Mouse (Mus musculus) G1E (cell line): ENCODE results near the gene Fermt2. TPM values are rescaled to one million over a fixed set of nuclear protein-coding genes. Genes with fewer than 3 reads are reported as not detected.
A peak's percentile ranks its signal among the peaks of the same experiment; 100 is the strongest.

ENCODE experiments used
- ATAC-seq: 2 replicates; pipeline ENCODE4 v1.8.0; 2016; ENCODE audit warnings: mild to moderate bottlenecking; ENCODE audit not compliant: insufficient number of reproducible peaks, poor library complexity, low FRiP score, severe bottlenecking; ENCODE audit errors: extremely low read depth
- DNase-seq: peaks from one replicate; pipeline ENCODE4 v3.0.0; 2012; ENCODE audit warnings: low spot score
- H3K27me3 ChIP-seq: 2 replicates; pipeline ENCODE4 v1.6.1; 2012; ENCODE audit warnings: mild to moderate bottlenecking, low read length, inconsistent platforms; ENCODE audit not compliant: insufficient read depth
- H3K36me3 ChIP-seq: replicated peaks from 2 replicates; pipeline ENCODE3; 2012; ENCODE audit warnings: mild to moderate bottlenecking, inconsistent platforms
- H3K4me1 ChIP-seq: 2 replicates; pipeline ENCODE4 v1.6.1; 2012; ENCODE audit warnings: low read depth, low read length, inconsistent platforms, mixed read lengths; ENCODE audit not compliant: insufficient read depth
- H3K4me3 ChIP-seq: 2 replicates; pipeline ENCODE4 v1.5.1; 2012; ENCODE audit warnings: low read depth, mild to moderate bottlenecking, inconsistent platforms, low read length, moderate library complexity, mixed read lengths
- H3K9me3 ChIP-seq: replicated peaks from 2 replicates; pipeline ENCODE4 v1.6.1; 2012; ENCODE audit warnings: inconsistent platforms
- CTCF ChIP-seq: IDR thresholded peaks from 2 replicates; pipeline ENCODE4 v1.5.1; 2012; ENCODE audit warnings: low read depth, low read length, inconsistent platforms, mixed read lengths
- GATA1 ChIP-seq: IDR thresholded peaks from 2 replicates; pipeline ENCODE4 v1.6.1; 2012; ENCODE audit warnings: borderline replicate concordance, low read length, inconsistent platforms, mixed read lengths
- GATA2 ChIP-seq: IDR thresholded peaks from 2 replicates; pipeline ENCODE4 v1.6.1; 2012; ENCODE audit warnings: low read depth, low read length, inconsistent platforms, borderline replicate concordance
- POLR2AphosphoS5 ChIP-seq: IDR thresholded peaks from 2 replicates; pipeline ENCODE4 v1.6.1; 2012; ENCODE audit warnings: low read depth, low read length, inconsistent platforms; ENCODE audit not compliant: insufficient replicate concordance
- TAL1 ChIP-seq: conservative IDR thresholded peaks from 2 replicates; pipeline ENCODE4 v1.6.1; 2012; ENCODE audit warnings: low read depth, low read length, inconsistent platforms, mixed read lengths
- polyA plus RNA-seq: library from polyadenylated mRNA; stranded (reverse); fragments of >175 nt; gene quantifications from 2 replicates; pipeline ENCODE4 v1.2.3, GENCODE M21; 2012
- total RNA-seq, 2 experiments: library from RNA; stranded (forward) in 1 of 2; stranded (reverse) in 1 of 2; fragments of 200-1000 nt in 1 of 2; fragments of >200 nt in 1 of 2; fragmentation: Nextera tagmentation in 1 of 2; gene quantifications; 2 replicates each; pipeline ENCODE4 v1.2.3; 2014 to 2017

Gene Fermt2
- total and polyA plus RNA-seq, 3 experiments: 0.60 TPM; not detected in 2

- no peak for ATAC-seq
- DNase-seq: no peak
- Histone ChIP-seq H3K27me3 (0 out of 2 replicates have a peak, but pooled peaks cover 2% of the 10 kb centered on the region), H3K4me3 (no peak overlapping the region), H3K4me1 (peaks cover 52% of the 10 kb centered on the region), H3K9me3 (no peaks in the 10 kb centered on the region), H3K36me3 (no peaks in the 10 kb centered on the region)
- TF ChIP-seq GATA1 (no peak), CTCF (no peak), POLR2AphosphoS5 (no peak), GATA2 (no peak), TAL1 (no peak)
Measured at GRCm38 (mm10) chr14:45439387-45439786, 90.5 kb downstream of the Fermt2 start.

- no peak for DNase-seq
- no peaks in the 10 kb centered on the region for H3K9me3 ChIP-seq
- TF ChIP-seq CTCF (no peak), GATA1 (no peak), POLR2AphosphoS5 (no peak), GATA2 (no peak), TAL1 (no peak)
- ATAC-seq: no peak
- H3K36me3 ChIP-seq: no peaks in the 10 kb centered on the region
- no peak overlapping the region for H3K4me3 ChIP-seq
- H3K27me3 ChIP-seq: 0 out of 2 replicates have a peak, but pooled peaks cover 2% of the 10 kb centered on the region
- peaks cover 47% of the 10 kb centered on the region for H3K4me1 ChIP-seq
Measured at GRCm38 (mm10) chr14:45438931-45439275, 91.0 kb downstream of the Fermt2 start.

GRCm38 (mm10) chr14:45438250-45438930 lies 91.5 kb downstream of the Fermt2 start:
- peaks cover 42% of the 10 kb centered on the region for H3K4me1 ChIP-seq
- no peak overlapping the region for H3K4me3 ChIP-seq
- TF ChIP-seq GATA2 (no peak), CTCF (no peak), POLR2AphosphoS5 (no peak), TAL1 (no peak), GATA1 (no peak)
- no peak for ATAC-seq
- H3K9me3 ChIP-seq: no peaks in the 10 kb centered on the region
- DNase-seq: no peak
- H3K27me3 ChIP-seq: 0 out of 2 replicates have a peak, but pooled peaks cover 2% of the 10 kb centered on the region
- no peaks in the 10 kb centered on the region for H3K36me3 ChIP-seq

GRCm38 (mm10) chr14:45434220-45434619 lies 95.7 kb downstream of the Fermt2 start:
- no peak overlapping the region for H3K4me3 ChIP-seq
- peak; percentile 54; the same call in 1 of the 2 replicates for TF ChIP-seq CTCF
- TF ChIP-seq POLR2AphosphoS5: no peak
- H3K9me3 ChIP-seq: peaks cover 13% of the 10 kb centered on the region
- H3K4me1 ChIP-seq: peaks cover 22% of the 10 kb centered on the region
- H3K36me3 ChIP-seq: no peaks in the 10 kb centered on the region
- ATAC-seq (no peak), DNase-seq (no peak)
- no peaks in the 10 kb centered on the region for H3K27me3 ChIP-seq

- Histone ChIP-seq H3K4me1 (peaks cover 13% of the 10 kb centered on the region), H3K9me3 (peaks cover 16% of the 10 kb centered on the region), H3K4me3 (no peak overlapping the region), H3K27me3 (no peaks in the 10 kb centered on the region), H3K36me3 (no peaks in the 10 kb centered on the region)
- DNase-seq (no peak), ATAC-seq (no peak)
- no peak for TF ChIP-seq GATA1
- TF ChIP-seq TAL1: no peak
- peak; percentile 70 for TF ChIP-seq CTCF
Measured at GRCm38 (mm10) chr14:45432003-45432402, 97.9 kb downstream of the Fermt2 start.

GRCm38 (mm10) chr14:45430066-45430842 lies 99.7 kb downstream of the Fermt2 start:
- Histone ChIP-seq H3K36me3 (no peaks in the 10 kb centered on the region), H3K4me1 (peaks cover 6% of the 10 kb centered on the region), H3K4me3 (no peak overlapping the region), H3K9me3 (peaks cover 21% of the 10 kb centered on the region), H3K27me3 (no peaks in the 10 kb centered on the region)
- DNase-seq (no peak), ATAC-seq (no peak)
- TF ChIP-seq POLR2AphosphoS5 (no peak), GATA2 (no peak), CTCF (no peak), TAL1 (no peak), GATA1 (no peak)
